Mouse (Mus musculus) cerebellum, adult 2 months (tissue): ENCODE results near the gene Apon. TPM values are rescaled to one million over a fixed set of nuclear protein-coding genes. Genes with fewer than 3 reads are reported as not detected.
"Not testable (repeated sequence)": the region's sequence is repeated elsewhere in the genome, so short reads cannot be mapped to it uniquely, and the experiment has no call there.

Experiments used
- DNase-seq, 2 experiments: peaks; one replicate each; pipeline ENCODE4 v3.0.0; 2021
- H3K27ac ChIP-seq: fragments of 200-500 bp; 2 replicates; pipeline ENCODE4 v1.5.1; 2012; ENCODE audit warnings: low read length, control low read depth, inconsistent platforms; ENCODE audit not compliant: insufficient read depth
- H3K27me3 ChIP-seq: fragments of 200-500 bp; 2 replicates; pipeline ENCODE4 v1.6.1; 2012; ENCODE audit warnings: inconsistent platforms, mild to moderate bottlenecking, low read length, moderate library complexity; ENCODE audit not compliant: control insufficient read depth, insufficient read depth
- H3K4me1 ChIP-seq: fragments of 200-500 bp; 2 replicates; pipeline ENCODE4 v1.6.1; 2011; ENCODE audit warnings: low read length; ENCODE audit not compliant: control insufficient read depth, insufficient read depth
- H3K4me3 ChIP-seq: fragments of 200-500 bp; replicated peaks from 2 replicates; pipeline ENCODE3; 2011; ENCODE audit warnings: mild to moderate bottlenecking, low read depth, low read length, control low read depth; ENCODE audit not compliant: insufficient read depth
- CTCF ChIP-seq: fragments of 200-500 bp; IDR thresholded peaks from 2 replicates; pipeline ENCODE4 v1.5.1; 2011; ENCODE audit warnings: low read depth, mild to moderate bottlenecking, control low read depth, low read length, moderate library complexity, borderline replicate concordance; ENCODE audit not compliant: insufficient read depth
- POLR2A ChIP-seq: fragments of 200-500 bp; IDR thresholded peaks from 2 replicates; pipeline ENCODE4 v1.6.1; 2011; ENCODE audit warnings: low read length, control low read depth, borderline replicate concordance; ENCODE audit not compliant: insufficient read depth
- WGBS: fragments of 180-500 bp; shearing (Covaris S2); methylation state at CpG from one replicate; pipeline ENCODE4 v1.1.7; 2018; 5-methylcytosine and 5-hydroxymethylcytosine counted together
- polyA plus RNA-seq: library from polyadenylated mRNA; depleted of rRNA; stranded (reverse); fragments of >200 nt; gene quantifications from 2 replicates; pipeline ENCODE4 v1.2.3, GENCODE M21; 2012

Apon gene
- polyA plus RNA-seq, 1 experiment = not detected

- H3K27ac ChIP-seq = peak within 1 kb of the TSS; percentile 52
Observed at GRCm38 (mm10) chr10:128270287-128270841, 16.5 kb downstream of the Apon start, which contains the start of gene Stat2. Stat2 (plus strand) TSS chr10:128270559.

GRCm38 (mm10) chr10:128270866-128271265 is 17.0 kb downstream of the Apon start:
- TF ChIP-seq CTCF (no peak), POLR2A (no peak)
- no peak for DNase-seq
- 33% methylated on average over 7 of the region's 7 CpGs for WGBS

More at GRCm38 (mm10) chr10:128270287-128270841, 16.5 kb downstream of the Apon start, which contains the start of gene Stat2:
- Histone ChIP-seq H3K4me1 (peaks cover 5% of the 10 kb centered on the region; the same call in 1 of the 2 replicates), H3K27me3 (no peaks in the 10 kb centered on the region), H3K4me3 (peak within 1 kb of the TSS; percentile 75)
- TF ChIP-seq POLR2A (peak; percentile 90), CTCF (no peak)
- under 1% methylated on average over 43 of the region's 43 CpGs for WGBS
- DNase-seq = peak; percentile 97 to 99

DNA sequence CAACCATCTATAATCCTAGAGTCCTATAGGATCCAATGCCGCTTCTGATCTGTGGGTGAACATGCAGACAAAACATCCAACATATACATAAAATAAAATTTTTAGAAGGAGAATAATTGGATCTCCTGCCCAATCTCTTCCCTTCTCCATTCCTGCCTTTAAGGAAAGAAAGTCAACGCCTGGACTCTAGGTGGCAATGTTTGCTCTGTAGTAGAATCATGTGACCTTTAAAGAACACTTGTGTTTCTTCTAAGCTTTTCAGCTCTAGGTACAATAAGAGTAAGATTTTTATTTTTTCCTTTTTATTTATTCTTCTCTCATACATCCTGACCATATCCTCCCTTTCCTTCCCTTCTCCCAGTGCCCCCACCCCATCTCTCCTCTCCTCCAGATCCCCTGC is 18.0 kb downstream of the Apon start:
- TF ChIP-seq POLR2A = no peak
- TF ChIP-seq CTCF = no peak
- Histone ChIP-seq H3K4me3 (peak overlapping the region; percentile 50), H3K27ac (peak overlapping the region; percentile 65), H3K4me1 (peaks cover 5% of the 10 kb centered on the region; the same call in 1 of the 2 replicates), H3K27me3 (no peaks in the 10 kb centered on the region)
- 51% methylated on average over 2 of the region's 2 CpGs for WGBS
- peak in 1 of 2 experiments; percentile 43 for DNase-seq

More at GRCm38 (mm10) chr10:128270866-128271265, 17.0 kb downstream of the Apon start:
- Histone ChIP-seq H3K4me3 (peak overlapping the region; percentile 75), H3K4me1 (peaks cover 5% of the 10 kb centered on the region; the same call in 1 of the 2 replicates), H3K27ac (peak overlapping the region; percentile 52), H3K27me3 (no peaks in the 10 kb centered on the region)

DNA sequence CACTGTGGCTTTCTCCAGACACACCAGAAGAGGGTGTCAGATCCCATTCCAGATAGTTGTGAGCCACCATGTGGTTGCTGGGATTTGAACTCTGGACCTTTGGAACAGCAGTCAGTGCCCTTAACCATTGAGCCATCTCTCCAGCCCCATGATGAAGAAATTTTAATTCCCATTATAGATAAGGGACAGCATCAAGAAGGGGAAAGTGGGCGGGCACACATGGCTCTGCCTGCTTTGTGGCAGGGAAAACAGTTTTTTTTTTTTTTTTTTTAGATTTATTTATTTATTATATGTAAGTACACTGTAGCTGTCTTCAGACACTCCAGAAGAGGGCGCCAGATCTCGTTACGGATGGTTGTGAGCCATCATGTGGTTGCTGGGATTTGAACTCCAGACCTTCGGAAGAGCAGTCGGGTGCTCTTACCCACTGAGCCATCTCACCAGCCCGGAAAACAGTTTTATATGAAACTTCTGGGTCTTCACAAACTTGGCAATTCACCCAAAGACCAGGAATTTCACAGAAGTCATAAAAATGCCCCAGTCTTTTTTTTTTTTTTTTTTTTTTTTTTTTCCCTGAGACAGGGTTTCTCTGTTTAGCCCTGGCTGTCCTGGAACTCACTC is 19.0 kb downstream of the Apon start:
- WGBS = 90% methylated on average over 4 of the region's 7 CpGs
- not testable (repeated sequence) for H3K27ac ChIP-seq, H3K4me1 ChIP-seq, DNase-seq, H3K4me3 ChIP-seq, H3K27me3 ChIP-seq

- H3K27ac ChIP-seq, H3K4me1 ChIP-seq, H3K27me3 ChIP-seq, DNase-seq, H3K4me3 ChIP-seq: not testable (repeated sequence)
- 93% methylated on average over 1 of the region's 1 CpGs for WGBS
Observed at GRCm38 (mm10) chr10:128275374-128275773, 21.5 kb downstream of the Apon start.

DNA sequence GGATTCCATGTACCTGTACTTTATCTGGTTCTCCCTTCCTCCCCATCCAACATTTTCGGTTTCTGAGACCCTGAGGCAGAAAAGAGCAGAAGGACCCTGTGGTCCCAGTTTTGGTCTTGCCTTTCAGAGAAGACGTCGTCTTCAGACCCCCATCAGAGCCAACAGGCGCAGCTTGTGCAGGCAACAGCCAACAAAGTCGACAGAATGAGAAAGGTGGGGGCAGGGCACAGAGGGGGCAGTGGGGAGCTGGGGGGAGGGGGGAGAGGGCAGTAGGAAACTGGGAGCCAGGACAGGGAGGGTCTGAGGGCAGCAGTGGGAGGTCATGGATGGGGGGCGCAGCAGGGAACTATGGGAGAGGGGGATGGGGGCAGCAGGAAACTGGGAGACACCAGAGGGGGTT is 24.3 kb downstream of the Apon start:
- no peak for DNase-seq
- H3K27me3 ChIP-seq = no peaks in the 10 kb centered on the region
- WGBS = 42% methylated on average over 6 of the region's 6 CpGs
- H3K27ac ChIP-seq = no peak overlapping the region
- no peak for TF ChIP-seq CTCF
- no peak for TF ChIP-seq POLR2A
- H3K4me3 ChIP-seq = no peak overlapping the region
- H3K4me1 ChIP-seq = peaks cover 13% of the 10 kb centered on the region

DNA sequence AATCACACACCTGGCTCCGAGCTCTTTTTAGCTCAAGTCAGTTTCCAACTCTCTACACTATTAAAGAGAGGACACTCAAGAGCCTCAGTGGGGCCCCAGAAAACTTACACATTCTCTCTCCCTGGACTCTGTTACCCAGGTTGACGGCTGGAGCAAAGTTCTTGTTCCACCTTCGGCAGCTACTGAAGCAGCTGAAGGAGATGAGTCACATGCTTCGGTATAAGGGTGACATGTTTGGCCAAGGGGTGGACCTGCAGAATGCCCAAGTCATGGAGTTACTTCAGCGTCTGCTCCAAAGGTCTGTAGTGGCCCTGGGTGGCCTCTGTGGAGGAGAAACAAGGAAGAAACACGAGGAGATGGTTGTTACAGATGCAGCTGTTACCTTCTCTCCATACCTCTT is 27.0 kb downstream of the Apon start:
- no peak overlapping the region for H3K4me3 ChIP-seq
- TF ChIP-seq CTCF = no peak
- no peak for TF ChIP-seq POLR2A
- H3K27ac ChIP-seq = no peak overlapping the region
- DNase-seq = no peak
- H3K4me1 ChIP-seq = peaks cover 35% of the 10 kb centered on the region
- WGBS = 81% methylated on average over 6 of the region's 6 CpGs
- H3K27me3 ChIP-seq = no peaks in the 10 kb centered on the region

DNA sequence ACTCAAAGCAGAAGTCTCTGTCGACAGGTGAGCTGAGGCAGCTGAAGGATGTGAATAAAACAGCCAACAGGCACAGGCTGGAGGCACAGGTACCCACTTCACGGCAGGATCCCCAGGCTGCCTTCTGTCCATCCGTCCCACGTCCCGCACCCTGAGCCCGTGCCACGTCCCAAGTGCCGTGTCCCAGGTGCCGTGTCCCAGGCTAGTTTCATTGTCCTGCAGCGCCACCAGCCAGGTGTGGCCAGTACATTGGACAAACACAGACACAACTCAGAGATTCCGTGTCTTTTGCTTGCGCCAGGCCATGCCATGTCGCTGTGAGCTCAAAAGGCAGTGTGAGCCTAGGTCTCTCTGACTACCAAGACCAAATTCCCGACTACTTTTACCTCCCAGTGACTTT is 27.8 kb downstream of the Apon start:
- H3K4me1 ChIP-seq = peaks cover 38% of the 10 kb centered on the region
- H3K27me3 ChIP-seq = no peaks in the 10 kb centered on the region
- TF ChIP-seq CTCF (peak; percentile 14; the same call in 1 of the 2 replicates), POLR2A (no peak)
- no peak overlapping the region for H3K4me3 ChIP-seq
- DNase-seq = peak in 1 of 2 experiments; percentile 46
- H3K27ac ChIP-seq = peak overlapping the region; percentile 44; the same call in 1 of the 2 replicates
- 60% methylated on average over 14 of the region's 14 CpGs for WGBS
